Mouse (Mus musculus) MEL (cell line): Measurements from ENCODE around the gene Farp2.

Source experiments
- CTCF ChIP-seq, 3 experiments: IDR thresholded peaks in 2 of 3; conservative IDR thresholded peaks in 1 of 3; 2 replicates each; pipeline ENCODE4 v1.5.1; 2011 to 2012; ENCODE audit warnings: low read length in 3 of 3, low read depth in 2 of 3, mild to moderate bottlenecking in 2 of 3, improper control_type of control experiment in 1 of 3, inconsistent platforms in 1 of 3, mixed read lengths in 1 of 3, moderate library complexity in 1 of 3; ENCODE audit not compliant: control insufficient read depth in 1 of 3, insufficient read depth in 1 of 3, poor library complexity in 1 of 3, severe bottlenecking in 1 of 3
- MAFK ChIP-seq: IDR thresholded peaks from 2 replicates; pipeline ENCODE4 v1.6.1; 2011; ENCODE audit warnings: low read depth, mild to moderate bottlenecking, low read length, improper control_type of control experiment, borderline replicate concordance
- MEF2A ChIP-seq: IDR thresholded peaks from 2 replicates; pipeline ENCODE4 v1.6.1; 2014; ENCODE audit warnings: low read depth, mild to moderate bottlenecking, inconsistent platforms, low read length, improper control_type of control experiment; ENCODE audit not compliant: poor library complexity, insufficient replicate concordance, severe bottlenecking; ENCODE audit errors: extremely low read depth
- POLR2A ChIP-seq, 2 experiments: IDR thresholded peaks; 2 replicates each; pipeline ENCODE4 v1.6.1; 2011 to 2012; ENCODE audit warnings: low read length in 2 of 2, mild to moderate bottlenecking in 2 of 2, control low read depth in 1 of 2, improper control_type of control experiment in 1 of 2, low read depth in 1 of 2, moderate library complexity in 1 of 2; ENCODE audit not compliant: control insufficient read depth in 1 of 2, insufficient read depth in 1 of 2, poor library complexity in 1 of 2
- POLR2AphosphoS2 ChIP-seq: IDR thresholded peaks from 2 replicates; pipeline ENCODE4 v1.6.1; 2011; ENCODE audit warnings: low read length, improper control_type of control experiment
- SMC3 ChIP-seq: IDR thresholded peaks from 2 replicates; pipeline ENCODE4 v1.6.1; 2011; ENCODE audit warnings: low read depth, low read length, improper control_type of control experiment
- USF1 ChIP-seq: IDR thresholded peaks from 2 replicates; pipeline ENCODE4 v1.6.1; 2014; ENCODE audit warnings: low read depth, mild to moderate bottlenecking, inconsistent platforms, low read length, improper control_type of control experiment, moderate library complexity

DNA sequence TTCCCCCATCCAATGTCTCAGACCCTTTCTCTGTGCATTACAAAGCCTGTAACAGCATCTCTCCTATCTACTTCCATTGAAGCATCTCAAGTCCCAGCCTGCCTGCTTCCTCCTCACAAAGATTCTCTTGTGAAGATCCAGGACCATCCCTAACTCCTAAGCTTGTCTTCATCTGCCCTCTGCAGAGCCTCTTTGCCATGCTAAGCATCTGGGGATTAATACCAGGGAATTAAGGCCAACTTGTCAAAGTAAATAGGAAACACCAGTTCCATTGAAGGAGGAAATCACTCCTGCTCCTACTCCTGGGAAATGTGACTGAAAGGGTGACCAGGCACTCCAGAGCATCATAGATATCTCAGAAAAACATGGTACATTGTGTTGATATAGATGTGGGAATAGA lies 158.1 kb downstream of the Farp2 start:
- TF ChIP-seq CTCF (IDR thresholded peaks at IDR 0.05 in 2 of 3, conservative IDR thresholded peaks at IDR 0.05 in 1 of 3; ENCODE audit: control insufficient read depth in 1 of 3, insufficient read depth in 1 of 3, low read depth in 2 of 3, low read length in 3 of 3, poor library complexity in 1 of 3, severe bottlenecking in 1 of 3), result no peak
- TF ChIP-seq USF1, result no peak
- no peak for TF ChIP-seq SMC3
- TF ChIP-seq POLR2A (IDR thresholded peaks at IDR 0.05; ENCODE audit: control insufficient read depth in 1 of 2, insufficient read depth in 1 of 2, low read depth in 1 of 2, low read length in 2 of 2, poor library complexity in 1 of 2), result no peak
- TF ChIP-seq MAFK, result no peak
- no peak for TF ChIP-seq MEF2A
- TF ChIP-seq POLR2AphosphoS2, result no peak
